Mouse (Mus musculus) layer of hippocampus, adult 18-20 months (tissue): Measurements from ENCODE around the gene Nipsnap1. TPM values are rescaled to one million over a fixed set of nuclear protein-coding genes. Genes with fewer than 3 reads are reported as not detected.

Experiments
- DNase-seq, 2 experiments: peaks; one replicate each; pipeline ENCODE4 v3.0.0; 2022; ENCODE audit warnings: low spot score in 2 of 2
- total RNA-seq, 2 experiments: library from RNA; stranded (reverse); gene quantifications; 2 replicates each; pipeline ENCODE4 v1.2.3; 2021

Nipsnap1 gene
- total RNA-seq, 2 experiments from 2014 or later, result 90.6 to 97.0 TPM

GRCm38 (mm10) chr11:4862730-4863129, 11.0 kb upstream of the Nipsnap1 start:
- DNase-seq, result no peak

GRCm38 (mm10) chr11:4865645-4866251, 8.0 kb upstream of the Nipsnap1 start:
- DNase-seq, result peak; percentile 41 to 83

GRCm38 (mm10) chr11:4874551-4874950, 800 bp downstream of the Nipsnap1 start:
- no peak for DNase-seq

- no peak for DNase-seq
These were observed 7.3 kb downstream of the Nipsnap1 start for GRCm38 (mm10) chr11:4881087-4881486.

- DNase-seq, result no peak
These were observed 9.3 kb downstream of the Nipsnap1 start for GRCm38 (mm10) chr11:4882892-4883627.

- peak in 1 of 2 experiments; percentile 61 for DNase-seq
These were observed 11.7 kb downstream of the Nipsnap1 start for GRCm38 (mm10) chr11:4885385-4885903.

- DNase-seq, result no peak
These were observed 13.2 kb downstream of the Nipsnap1 start for GRCm38 (mm10) chr11:4886987-4887386.

- DNase-seq, result peak; percentile 77 to 89
These were observed 21.4 kb downstream of the Nipsnap1 start, which contains the start of gene Thoc5 for GRCm38 (mm10) chr11:4894848-4895816. TSS of gene Thoc5 (plus strand) at chr11:4895320.

- peak in 1 of 2 experiments; percentile 28 for DNase-seq
These were observed 26.7 kb downstream of the Nipsnap1 start for GRCm38 (mm10) chr11:4900437-4900836.

- DNase-seq, result no peak
These were observed 28.2 kb downstream of the Nipsnap1 start for GRCm38 (mm10) chr11:4901956-4902355.

- DNase-seq, result no peak
These were observed 32.5 kb downstream of the Nipsnap1 start for GRCm38 (mm10) chr11:4906231-4906630.

GRCm38 (mm10) chr11:4916068-4916467, 42.3 kb downstream of the Nipsnap1 start:
- DNase-seq, result peak in 1 of 2 experiments; percentile 77

GRCm38 (mm10) chr11:4921281-4921680, 47.5 kb downstream of the Nipsnap1 start:
- DNase-seq, result no peak

- no peak for DNase-seq
These were observed 48.0 kb downstream of the Nipsnap1 start for GRCm38 (mm10) chr11:4921751-4922150.

- DNase-seq, result no peak
These were observed 53.5 kb downstream of the Nipsnap1 start for GRCm38 (mm10) chr11:4927224-4927623.

- DNase-seq, result no peak
These were observed 57.4 kb downstream of the Nipsnap1 start for GRCm38 (mm10) chr11:4931009-4931601.

GRCm38 (mm10) chr11:4936243-4936642, 62.5 kb downstream of the Nipsnap1 start:
- DNase-seq, result no peak
